Mouse (Mus musculus) embryonic facial prominence, embryonic 14.5 days (tissue): Measurements from ENCODE around the gene Actn1. TPM values are rescaled to one million over a fixed set of nuclear protein-coding genes. Genes with fewer than 3 reads are reported as not detected.
"Not testable (repeated sequence)": the region's sequence is repeated elsewhere in the genome, so short reads cannot be mapped to it uniquely, and the experiment has no call there.

Experiments used
- ATAC-seq: fragments of 200-750 bp; cut with Nextera tagmentation; 2 replicates; pipeline ENCODE4 v1.8.0; 2017; ENCODE audit warnings: low read depth, moderate number of reproducible peaks, moderate TSS enrichment
- DNase-seq: peaks from one replicate; pipeline ENCODE4 v3.0.0-alpha.2; 2015; ENCODE audit warnings: low spot score
- H3K27ac ChIP-seq: fragments of 300-500 bp; sonication (generic); replicated peaks from 2 replicates; pipeline ENCODE4 v1.5.1; 2014; ENCODE audit warnings: low read depth, mild to moderate bottlenecking, low read length, moderate library complexity
- H3K27me3 ChIP-seq: fragments of 300-500 bp; sonication (generic); replicated peaks from 2 replicates; pipeline ENCODE4 v1.6.1; 2014; ENCODE audit warnings: low read length; ENCODE audit not compliant: control insufficient read depth, insufficient read depth
- H3K36me3 ChIP-seq: fragments of 300-500 bp; sonication (generic); 2 replicates; pipeline ENCODE4 v1.6.1; 2014; ENCODE audit warnings: low read length, mixed read lengths; ENCODE audit not compliant: control insufficient read depth, insufficient read depth
- H3K4me1 ChIP-seq: fragments of 300-500 bp; sonication (generic); 2 replicates; pipeline ENCODE4 v1.6.1; 2014; ENCODE audit warnings: antibody characterized with exemption, low read length; ENCODE audit not compliant: control insufficient read depth, insufficient read depth
- H3K4me2 ChIP-seq: fragments of 300-500 bp; sonication (generic); 2 replicates; pipeline ENCODE4 v1.6.1; 2014; ENCODE audit warnings: low read depth, mild to moderate bottlenecking, low read length, moderate library complexity, mixed read lengths
- H3K4me3 ChIP-seq: fragments of 300-500 bp; sonication (generic); 2 replicates; pipeline ENCODE4 v1.5.1; 2014; ENCODE audit warnings: low read depth, mild to moderate bottlenecking, low read length
- H3K9ac ChIP-seq: fragments of 300-500 bp; sonication (generic); 2 replicates; pipeline ENCODE4 v1.6.1; 2014; ENCODE audit warnings: low read depth, mild to moderate bottlenecking, low read length, moderate library complexity, mixed read lengths
- H3K9me3 ChIP-seq: fragments of 300-500 bp; sonication (generic); 2 replicates; pipeline ENCODE4 v1.6.1; 2016; ENCODE audit warnings: low read length; ENCODE audit not compliant: control insufficient read depth
- WGBS: fragments of 180-500 bp; shearing (Covaris S2); extraction: QIAGEN DNeasy Blood & Tissue Kit; methylation state at CpG from one replicate; pipeline ENCODE4 v1.1.7; 2014; 5-methylcytosine and 5-hydroxymethylcytosine counted together
- polyA plus RNA-seq: library from polyadenylated mRNA; unstranded; fragments of >200 nt; fragmentation: Nextera tagmentation; extraction: Ambion mirVana; gene quantifications from 2 replicates; pipeline ENCODE4 v1.2.1, GENCODE M21; 2014

The Actn1 gene
- polyA plus RNA-seq, 1 experiment from 2014 or later: 34.6 TPM

DNA sequence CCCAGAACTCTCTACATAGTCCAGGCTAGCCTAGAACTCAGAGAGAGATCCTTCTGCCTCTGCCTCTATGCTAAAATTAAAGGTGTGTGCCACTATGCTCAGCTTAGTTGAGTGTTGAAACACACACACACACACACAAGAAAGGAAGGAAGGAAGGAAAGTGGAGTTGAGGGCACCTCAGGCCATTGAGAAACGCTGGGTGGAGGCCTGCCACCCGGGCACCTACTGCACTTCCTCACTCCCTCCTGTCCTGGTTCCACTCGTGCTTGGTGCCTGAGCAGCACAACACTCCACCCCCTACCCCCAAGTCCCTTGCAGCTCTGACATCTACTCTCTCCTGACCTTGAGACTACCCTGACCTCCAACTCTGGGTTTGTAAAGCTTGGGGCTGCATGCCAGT, 29.6 kb upstream of the Actn1 start:
- DNase-seq: no peak
- no peak overlapping the region for H3K4me3 ChIP-seq
- no peaks in the 10 kb centered on the region for H3K27me3 ChIP-seq
- no peak overlapping the region for H3K9ac ChIP-seq
- no peak overlapping the region for H3K27ac ChIP-seq
- no peak for ATAC-seq
- no peak overlapping the region for H3K4me2 ChIP-seq
- H3K9me3 ChIP-seq: no peaks in the 10 kb centered on the region
- no peaks in the 10 kb centered on the region for H3K36me3 ChIP-seq
- H3K4me1 ChIP-seq: peaks cover 4% of the 10 kb centered on the region; the same call in 1 of the 2 replicates
- 80% methylated on average over 3 of the region's 3 CpGs for WGBS

DNA sequence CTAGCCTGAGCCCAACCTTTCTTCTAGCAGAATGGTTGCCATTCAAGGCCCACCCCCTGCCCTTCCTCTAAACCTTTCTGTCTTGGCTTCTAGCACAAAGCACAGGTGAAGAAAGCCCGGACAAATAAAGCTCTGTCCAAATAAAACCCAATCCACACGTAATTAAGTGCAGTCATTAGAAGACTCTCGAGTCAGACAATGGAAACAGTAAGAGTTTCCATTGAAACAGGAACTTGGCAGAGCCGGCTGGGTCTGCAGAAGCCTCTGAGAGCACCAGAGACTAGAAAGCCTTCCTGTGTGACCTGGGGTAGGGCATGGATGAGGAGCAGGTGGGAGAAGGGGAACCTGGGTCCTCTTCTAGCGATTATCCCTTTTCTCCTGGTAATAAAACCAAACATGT, 25.7 kb upstream of the Actn1 start:
- Histone ChIP-seq H3K4me2 (no peak overlapping the region), H3K27me3 (no peaks in the 10 kb centered on the region), H3K36me3 (no peaks in the 10 kb centered on the region), H3K9me3 (no peaks in the 10 kb centered on the region), H3K9ac (no peak overlapping the region), H3K27ac (no peak overlapping the region), H3K4me3 (no peak overlapping the region), H3K4me1 (no peaks in the 10 kb centered on the region)
- ATAC-seq (no peak), DNase-seq (no peak)
- whole genome bisulfite sequencing: 53% methylated on average over 5 of the region's 5 CpGs

DNA sequence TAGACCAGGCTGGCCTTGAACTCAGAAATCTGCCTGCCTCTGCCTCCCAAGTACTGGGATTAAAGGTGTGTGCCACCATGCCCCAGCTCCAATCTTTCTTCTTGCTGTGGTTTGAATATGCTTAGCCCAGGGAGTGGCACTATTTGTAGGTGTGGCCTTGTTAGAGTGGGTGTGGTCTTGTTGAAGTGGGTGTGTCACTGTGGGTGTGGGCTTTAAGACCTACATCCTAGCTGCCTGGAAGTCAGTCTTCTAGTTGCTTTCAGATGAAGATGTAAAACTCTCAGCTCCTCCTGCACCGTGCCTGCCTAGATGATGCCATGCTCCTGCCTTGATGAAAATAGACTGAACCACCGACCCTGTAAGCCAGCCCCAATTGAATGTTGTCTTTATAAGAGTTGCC, 24.1 kb upstream of the Actn1 start:
- H3K4me1 ChIP-seq, H3K9ac ChIP-seq, H3K27me3 ChIP-seq, H3K27ac ChIP-seq, H3K4me2 ChIP-seq, ATAC-seq, H3K36me3 ChIP-seq, DNase-seq, H3K4me3 ChIP-seq, H3K9me3 ChIP-seq: not testable (repeated sequence)
- 87% methylated on average over 2 of the region's 2 CpGs for WGBS

DNA sequence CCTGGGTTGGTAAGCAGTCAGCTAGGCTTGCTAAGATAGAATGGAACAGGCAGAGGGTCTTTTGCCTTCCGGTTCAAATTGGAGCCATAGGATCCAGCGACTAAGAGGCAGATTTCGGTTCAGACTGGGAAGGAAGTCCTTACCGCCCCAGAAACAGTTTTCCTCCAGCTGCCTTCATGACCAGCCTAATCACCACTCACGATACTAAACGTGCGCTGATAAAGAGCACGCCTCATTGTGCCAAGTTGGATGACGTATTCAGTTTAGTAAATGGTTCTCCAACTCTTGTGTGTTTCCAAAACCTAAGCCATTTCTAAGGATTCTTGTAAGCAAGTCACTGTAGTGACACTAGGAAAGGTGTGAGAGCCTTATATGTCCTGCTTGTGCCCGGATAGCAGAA, 18.7 kb upstream of the Actn1 start:
- ATAC-seq (no peak), DNase-seq (no peak)
- Histone ChIP-seq H3K4me1 (no peaks in the 10 kb centered on the region), H3K27ac (no peak overlapping the region), H3K9me3 (no peaks in the 10 kb centered on the region), H3K9ac (no peak overlapping the region), H3K27me3 (no peaks in the 10 kb centered on the region), H3K36me3 (no peaks in the 10 kb centered on the region), H3K4me2 (no peak overlapping the region), H3K4me3 (no peak overlapping the region)
- 84% methylated on average over 10 of the region's 10 CpGs for WGBS

DNA sequence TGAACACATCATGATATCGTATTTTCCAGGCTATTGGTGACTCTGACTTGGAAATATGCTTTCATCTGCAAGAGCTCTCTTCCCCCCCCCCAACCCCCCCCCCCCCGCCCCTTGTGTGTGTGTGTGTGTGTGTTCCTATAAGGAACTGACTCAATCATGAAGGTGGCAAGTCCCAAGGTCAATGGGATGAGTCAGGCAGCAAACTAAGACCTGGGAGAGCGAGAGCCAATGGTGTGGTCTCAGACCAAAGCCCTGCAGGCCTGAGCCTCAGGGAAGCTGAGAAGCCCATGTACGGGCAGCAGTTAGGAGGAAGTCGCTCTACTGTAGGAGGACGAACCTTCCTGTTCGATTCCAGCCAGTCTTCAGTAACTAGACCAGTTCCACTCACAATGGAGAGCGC, 17.3 kb upstream of the Actn1 start:
- Histone ChIP-seq H3K27me3 (no peaks in the 10 kb centered on the region), H3K4me1 (no peaks in the 10 kb centered on the region; the same call in 1 of the 2 replicates)
- WGBS: 88% methylated on average over 7 of the region's 8 CpGs

DNA sequence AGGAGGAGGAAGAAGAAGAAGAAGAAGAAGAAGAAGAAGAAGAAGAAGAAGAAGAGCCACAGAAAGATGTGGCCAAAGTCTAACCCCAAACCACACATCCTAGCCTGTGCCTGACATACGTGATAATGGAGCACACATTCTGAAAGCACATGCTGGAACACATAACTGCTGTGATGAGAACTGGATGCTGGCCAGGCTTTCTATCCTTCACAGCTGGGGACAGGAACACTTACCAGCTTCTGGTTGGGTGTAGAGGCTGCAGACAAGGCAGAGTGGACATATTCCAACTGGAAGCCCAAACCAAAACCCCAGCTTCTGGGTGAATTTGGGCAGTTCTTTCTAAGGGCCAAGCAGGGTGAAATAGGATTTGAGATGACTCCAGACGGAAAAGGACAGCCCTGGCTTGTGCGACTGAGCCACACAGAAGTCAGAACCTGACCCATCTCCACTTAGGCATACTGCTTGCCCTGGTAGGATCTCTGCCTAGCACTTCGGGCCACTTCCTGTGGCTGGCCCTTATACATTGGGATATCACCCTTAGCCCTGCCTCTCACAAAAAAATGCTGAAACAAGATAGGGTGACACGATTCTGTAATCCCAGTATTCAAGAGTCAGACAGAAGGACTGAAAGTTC, 15.1 kb upstream of the Actn1 start:
- H3K9me3 ChIP-seq: no peaks in the 10 kb centered on the region
- no peak overlapping the region for H3K9ac ChIP-seq
- H3K4me2 ChIP-seq: no peak overlapping the region
- H3K27me3 ChIP-seq: no peaks in the 10 kb centered on the region
- no peaks in the 10 kb centered on the region for H3K36me3 ChIP-seq
- ATAC-seq: no peak
- H3K27ac ChIP-seq: no peak overlapping the region
- WGBS: 80% methylated on average over 5 of the region's 5 CpGs
- peak; percentile 61 for DNase-seq
- H3K4me3 ChIP-seq: no peak overlapping the region
- no peaks in the 10 kb centered on the region; the same call in 1 of the 2 replicates for H3K4me1 ChIP-seq

More for the DNA sequence above, 17.3 kb upstream of the Actn1 start:
- no peak overlapping the region for H3K9ac ChIP-seq
- H3K9me3 ChIP-seq: no peaks in the 10 kb centered on the region
- no peak for DNase-seq
- ATAC-seq: no peak
- no peak overlapping the region for H3K4me3 ChIP-seq
- H3K27ac ChIP-seq: no peak overlapping the region
- H3K4me2 ChIP-seq: no peak overlapping the region
- no peaks in the 10 kb centered on the region for H3K36me3 ChIP-seq

DNA sequence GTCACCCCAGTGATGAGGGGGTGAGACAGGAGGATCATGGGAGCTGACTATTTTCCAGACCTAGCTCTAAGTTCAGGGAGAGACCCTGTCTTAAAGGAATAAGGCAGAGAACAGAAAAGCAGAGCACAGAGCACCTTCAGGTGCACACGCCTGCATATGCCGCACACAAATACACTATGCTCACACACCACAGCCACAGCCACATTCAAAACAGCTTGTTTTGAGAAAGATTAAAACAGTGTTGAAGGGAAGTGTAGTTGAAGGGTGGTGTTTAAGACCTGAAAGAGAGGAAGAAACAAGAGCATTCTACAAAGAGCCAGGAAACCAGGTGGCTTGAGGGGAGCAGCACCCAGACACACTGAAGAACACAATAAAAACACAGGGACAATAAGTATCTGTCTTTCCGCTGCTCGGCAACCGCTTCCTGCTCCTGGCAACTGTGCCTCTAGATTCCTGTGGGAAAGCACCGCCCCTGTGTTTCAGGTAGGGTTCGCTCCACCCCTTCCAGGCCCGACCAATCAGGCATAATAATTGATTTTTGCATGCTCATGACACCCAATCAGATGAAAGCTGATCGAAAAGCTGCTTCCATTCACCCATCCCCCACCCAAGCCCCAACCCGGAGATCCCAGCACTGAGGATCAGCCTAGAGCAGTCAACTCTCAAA, 13.0 kb upstream of the Actn1 start:
- 18% methylated on average over 10 of the region's 10 CpGs for WGBS
- Histone ChIP-seq H3K27me3 (no peaks in the 10 kb centered on the region), H3K36me3 (no peaks in the 10 kb centered on the region), H3K9ac (no peak overlapping the region), H3K4me3 (no peak overlapping the region), H3K4me1 (no peaks in the 10 kb centered on the region; the same call in 1 of the 2 replicates), H3K4me2 (peak overlapping the region; percentile 35), H3K27ac (no peak overlapping the region), H3K9me3 (no peaks in the 10 kb centered on the region)
- ATAC-seq: peak; percentile 78
- DNase-seq: peak; percentile 87

DNA sequence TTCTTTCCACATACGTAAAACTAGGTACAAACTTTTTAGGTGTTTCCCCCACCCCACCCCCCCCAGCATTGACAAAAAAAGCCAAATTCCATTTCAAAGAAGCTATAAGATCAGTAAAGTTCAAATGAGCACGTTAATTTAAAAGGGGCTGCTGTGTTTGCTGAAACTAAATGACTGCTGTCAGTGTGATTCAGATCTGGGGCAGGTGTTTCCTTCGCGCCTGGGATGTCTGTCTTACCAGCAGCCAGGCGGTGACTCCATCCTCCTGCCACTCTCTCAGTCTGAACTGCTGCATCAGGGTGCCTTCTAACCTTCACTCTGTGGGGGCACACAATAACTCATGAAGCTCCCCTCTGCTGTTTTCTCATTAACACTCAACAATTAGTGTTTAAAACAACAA, 11.6 kb upstream of the Actn1 start:
- WGBS: 28% methylated on average over 5 of the region's 5 CpGs
- Histone ChIP-seq H3K4me3 (no peak overlapping the region), H3K27me3 (no peaks in the 10 kb centered on the region), H3K9me3 (no peaks in the 10 kb centered on the region), H3K4me1 (no peaks in the 10 kb centered on the region; the same call in 1 of the 2 replicates), H3K27ac (no peak overlapping the region), H3K36me3 (no peaks in the 10 kb centered on the region), H3K4me2 (no peak overlapping the region), H3K9ac (no peak overlapping the region)
- ATAC-seq: no peak
- DNase-seq: no peak

DNA sequence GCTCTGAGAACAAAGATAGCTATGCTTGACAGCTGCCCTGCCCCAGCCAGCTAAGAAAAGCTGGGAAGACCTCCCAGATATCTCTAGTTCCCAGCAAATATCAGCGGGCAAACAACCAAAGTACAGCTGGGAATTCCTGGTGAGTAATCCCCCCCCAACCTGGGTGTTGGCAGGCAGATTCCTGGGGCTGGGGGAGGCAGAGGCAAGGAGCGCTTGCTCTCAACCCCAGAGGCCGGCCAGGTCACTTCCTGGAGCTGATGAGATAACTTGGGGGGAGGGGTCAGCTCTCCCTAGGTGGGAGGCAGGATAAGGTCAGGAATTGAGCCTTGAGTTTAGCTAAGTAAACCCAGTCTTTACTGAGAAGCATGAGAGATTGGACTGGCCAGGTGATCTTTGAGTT, 10.8 kb upstream of the Actn1 start:
- Histone ChIP-seq H3K4me3 (no peak overlapping the region), H3K27ac (no peak overlapping the region), H3K4me1 (no peaks in the 10 kb centered on the region; the same call in 1 of the 2 replicates), H3K27me3 (no peaks in the 10 kb centered on the region), H3K36me3 (no peaks in the 10 kb centered on the region), H3K9me3 (no peaks in the 10 kb centered on the region), H3K4me2 (no peak overlapping the region), H3K9ac (no peak overlapping the region)
- DNase-seq: peak; percentile 47
- ATAC-seq: no peak; the same call in 1 of the 2 replicates
- 16% methylated on average over 3 of the region's 3 CpGs for WGBS
